Mouse (Mus musculus) forebrain, embryonic 12.5 days (tissue): Measurements from ENCODE around the gene Gm49673. TPM values are rescaled to one million over a fixed set of nuclear protein-coding genes. Genes with fewer than 3 reads are reported as not detected.
"Not testable (repeated sequence)": the region's sequence is repeated elsewhere in the genome, so short reads cannot be mapped to it uniquely, and the experiment has no call there.

Source experiments
- ATAC-seq: fragments of 200-750 bp; cut with Nextera tagmentation; 2 replicates; pipeline ENCODE4 v1.8.0; 2017; ENCODE audit warnings: moderate TSS enrichment; ENCODE audit not compliant: low FRiP score
- H3K27ac ChIP-seq: fragments of 300-500 bp; sonication (generic); 2 replicates; pipeline ENCODE4 v1.5.1; 2016; ENCODE audit warnings: mild to moderate bottlenecking
- H3K27me3 ChIP-seq: fragments of 300-500 bp; sonication (generic); 2 replicates; pipeline ENCODE4 v1.6.1; 2016; ENCODE audit warnings: mild to moderate bottlenecking
- H3K36me3 ChIP-seq: fragments of 300-500 bp; sonication (generic); replicated peaks from 2 replicates; pipeline ENCODE4 v1.6.1; 2016; ENCODE audit warnings: mild to moderate bottlenecking
- H3K4me1 ChIP-seq: fragments of 300-500 bp; sonication (generic); 2 replicates; pipeline ENCODE4 v1.6.1; 2016
- H3K4me2 ChIP-seq: fragments of 300-500 bp; sonication (generic); 2 replicates; pipeline ENCODE4 v1.6.1; 2016; ENCODE audit warnings: mild to moderate bottlenecking, moderate library complexity
- H3K4me3 ChIP-seq: fragments of 300-500 bp; sonication (generic); replicated peaks from 2 replicates; pipeline ENCODE4 v1.5.1; 2016; ENCODE audit warnings: mild to moderate bottlenecking
- H3K9ac ChIP-seq: fragments of 300-500 bp; sonication (generic); 2 replicates; pipeline ENCODE4 v1.6.1; 2016; ENCODE audit warnings: mild to moderate bottlenecking
- H3K9me3 ChIP-seq: fragments of 300-500 bp; sonication (generic); 2 replicates; pipeline ENCODE4 v1.6.1; 2016
- WGBS: fragments of 180-500 bp; shearing (Covaris S2); methylation state at CpG from one replicate; pipeline ENCODE4 v1.1.7; 2016; 5-methylcytosine and 5-hydroxymethylcytosine counted together
- polyA plus RNA-seq: library from polyadenylated mRNA; unstranded; fragments of >200 nt; fragmentation: Nextera tagmentation; extraction: Ambion mirVana; gene quantifications from 2 replicates; pipeline ENCODE4 v1.2.1, GENCODE M21; 2016

The Gm49673 gene
- polyA plus RNA-seq, 1 experiment from 2014 or later, result 0.29 TPM

DNA sequence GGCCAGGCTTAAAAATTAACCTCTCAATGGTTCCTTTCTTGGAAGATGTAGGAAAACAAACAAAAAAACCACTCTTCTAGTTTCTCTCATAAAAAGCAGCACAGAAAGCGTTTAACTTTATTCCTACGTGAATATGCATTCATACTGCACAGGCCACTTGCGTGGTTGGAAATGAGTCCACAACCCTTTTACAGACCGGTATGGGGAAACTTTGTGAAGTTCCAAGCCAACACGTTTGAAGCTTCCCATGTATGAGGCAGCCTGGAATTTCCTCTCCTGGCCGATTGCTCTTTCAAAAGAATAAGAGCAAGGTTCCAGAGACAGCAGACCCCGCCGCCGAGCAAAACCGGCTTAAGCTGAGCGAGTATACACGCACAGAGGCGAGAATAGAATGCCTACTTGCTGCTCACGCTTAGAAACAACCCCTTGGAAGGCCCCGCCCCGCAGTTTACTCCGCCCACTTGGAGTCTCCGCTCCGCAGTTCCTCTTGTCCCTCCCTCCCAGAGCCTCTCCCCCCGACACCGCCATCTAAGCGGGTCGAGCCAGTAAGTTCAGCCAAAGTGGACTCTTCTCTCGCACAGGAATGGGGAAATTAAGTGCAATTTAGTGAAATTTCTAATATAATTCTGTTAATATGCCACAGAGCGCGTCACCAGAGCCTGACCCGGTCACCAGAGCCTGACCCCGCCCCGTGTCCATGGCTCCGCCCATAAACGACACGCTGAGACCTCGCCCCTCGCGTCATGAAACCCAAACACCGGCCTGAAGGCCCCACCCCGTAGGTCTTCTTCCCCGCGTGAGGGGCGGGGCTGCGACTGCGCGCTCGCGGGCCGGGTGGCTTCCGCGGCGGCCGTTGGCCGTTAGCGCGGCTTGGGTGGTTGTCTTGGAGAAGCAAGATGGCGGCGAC is 17.4 kb upstream of the Gm49673 start, which contains the start of gene Fgfr1op:
Fgfr1op (plus strand) TSS at position 801 of the 907 bp plus-strand sequence.
- H3K27ac ChIP-seq, result 0 out of 2 replicates have a peak within 1 kb of the TSS, but pooled peaks have one; percentile 56
- peak within 1 kb of the TSS; percentile 53 for H3K4me3 ChIP-seq
- peak within 1 kb of the TSS; percentile 50 for H3K4me2 ChIP-seq
- not testable (repeated sequence) for H3K4me1 ChIP-seq, H3K9me3 ChIP-seq, H3K36me3 ChIP-seq, H3K27me3 ChIP-seq
- ATAC-seq, result peak; percentile 97
- H3K9ac ChIP-seq, result peak within 1 kb of the TSS; percentile 57
- 2% methylated on average over 21 of the region's 55 CpGs for WGBS

- H3K9ac ChIP-seq, H3K36me3 ChIP-seq, H3K27me3 ChIP-seq, H3K4me2 ChIP-seq, H3K9me3 ChIP-seq, H3K4me1 ChIP-seq, ATAC-seq, H3K4me3 ChIP-seq, H3K27ac ChIP-seq: not testable (repeated sequence)
- WGBS, result 33% methylated on average over 2 of the region's 3 CpGs
Measured at GRCm38 (mm10) chr17:8160969-8161368, 13.4 kb upstream of the Gm49673 start.

DNA sequence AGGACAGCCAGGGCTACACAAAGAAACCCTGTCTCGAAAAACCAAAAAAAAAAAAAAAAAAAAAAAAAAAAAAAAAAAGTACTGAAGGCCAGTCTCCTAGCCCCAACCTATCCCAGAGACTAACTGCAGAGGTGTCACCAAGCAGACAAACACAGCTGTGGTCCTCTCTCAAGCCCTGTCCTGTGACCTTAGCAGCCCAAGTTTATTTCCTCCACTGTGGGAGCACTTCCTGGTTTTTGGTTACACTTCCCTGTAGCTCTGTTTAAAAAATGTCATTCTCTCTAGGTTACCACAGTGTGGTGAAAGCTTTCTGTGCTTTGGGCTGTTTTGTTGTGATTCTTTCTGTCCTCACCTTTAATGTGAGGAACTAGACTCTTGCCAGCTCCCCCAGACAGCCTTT is 11.0 kb upstream of the Gm49673 start:
- not testable (repeated sequence) for H3K27me3 ChIP-seq, H3K4me1 ChIP-seq, H3K9ac ChIP-seq, ATAC-seq, H3K9me3 ChIP-seq, H3K27ac ChIP-seq, H3K4me2 ChIP-seq, H3K36me3 ChIP-seq, H3K4me3 ChIP-seq
- WGBS, result no CpG with 5 or more reads among the region's 1 CpGs

DNA sequence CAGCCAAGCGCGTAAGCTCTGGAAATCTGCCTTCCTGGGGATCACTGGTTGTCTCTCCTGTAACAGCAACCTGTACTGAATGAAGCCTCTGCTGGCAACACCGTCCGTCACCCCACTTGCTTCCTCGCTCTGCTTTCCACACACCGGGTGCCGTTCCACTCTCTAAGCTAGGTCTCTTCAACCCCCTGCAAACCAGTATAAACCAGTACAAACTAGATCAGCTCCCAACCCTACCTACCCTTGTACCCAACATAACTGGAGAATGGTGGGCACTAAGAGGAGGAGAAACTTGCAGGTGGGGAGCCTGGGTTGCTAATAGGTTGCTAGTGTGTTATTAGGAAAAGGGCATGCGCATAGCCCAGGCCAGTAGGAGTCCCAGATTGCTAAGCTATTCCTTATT is 8.4 kb upstream of the Gm49673 start:
- H3K9me3 ChIP-seq, H3K9ac ChIP-seq, H3K27me3 ChIP-seq, ATAC-seq, H3K36me3 ChIP-seq, H3K4me3 ChIP-seq, H3K4me2 ChIP-seq, H3K4me1 ChIP-seq, H3K27ac ChIP-seq: not testable (repeated sequence)
- 100% methylated on average over 1 of the region's 8 CpGs for WGBS

GRCm38 (mm10) chr17:8155010-8155409 is 7.4 kb upstream of the Gm49673 start:
- H3K4me2 ChIP-seq, H3K4me1 ChIP-seq, H3K36me3 ChIP-seq, H3K9ac ChIP-seq, H3K27ac ChIP-seq, ATAC-seq, H3K4me3 ChIP-seq, H3K9me3 ChIP-seq, H3K27me3 ChIP-seq: not testable (repeated sequence)
- 89% methylated on average over 7 of the region's 7 CpGs for WGBS

DNA sequence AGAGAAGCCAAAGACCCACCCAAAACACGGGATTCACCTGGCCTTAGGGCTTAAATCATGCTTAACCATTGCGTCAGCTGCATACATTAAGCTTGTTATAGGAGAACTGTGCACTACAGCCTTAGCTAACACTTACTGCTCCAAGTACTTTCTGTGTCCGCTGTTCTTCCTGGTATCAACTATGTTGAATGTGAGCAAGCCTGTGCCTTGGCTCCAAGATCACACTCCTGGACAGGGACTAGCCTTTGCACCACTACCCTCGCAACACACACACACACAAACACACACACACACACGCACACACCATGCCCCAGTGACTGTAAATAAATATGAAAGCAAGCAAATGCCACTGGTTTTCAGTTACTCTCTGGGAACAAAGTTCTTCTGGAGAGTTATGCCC is 657 bp downstream of the Gm49673 start:
- not testable (repeated sequence) for H3K4me1 ChIP-seq, H3K9me3 ChIP-seq, H3K27me3 ChIP-seq, H3K27ac ChIP-seq, H3K36me3 ChIP-seq
- Histone ChIP-seq H3K9ac (peak overlapping the region; percentile 60), H3K4me2 (peak overlapping the region; percentile 52), H3K4me3 (peak overlapping the region; percentile 50)
- WGBS, result 23% methylated on average over 5 of the region's 5 CpGs
- peak; percentile 5; the same call in 1 of the 2 replicates for ATAC-seq

- ATAC-seq, H3K27ac ChIP-seq, H3K4me3 ChIP-seq, H3K4me1 ChIP-seq, H3K9me3 ChIP-seq, H3K4me2 ChIP-seq, H3K36me3 ChIP-seq, H3K27me3 ChIP-seq, H3K9ac ChIP-seq: not testable (repeated sequence)
- WGBS, result 55% methylated on average over 10 of the region's 14 CpGs
Measured at GRCm38 (mm10) chr17:8143802-8144673, 3.5 kb downstream of the Gm49673 start.

GRCm38 (mm10) chr17:8140210-8140609 is 7.4 kb downstream of the Gm49673 start:
- not testable (repeated sequence) for H3K27me3 ChIP-seq, H3K9ac ChIP-seq, H3K27ac ChIP-seq, H3K4me1 ChIP-seq, H3K4me3 ChIP-seq, H3K36me3 ChIP-seq, ATAC-seq, H3K9me3 ChIP-seq, H3K4me2 ChIP-seq
- WGBS, result 33% methylated on average over 3 of the region's 3 CpGs

DNA sequence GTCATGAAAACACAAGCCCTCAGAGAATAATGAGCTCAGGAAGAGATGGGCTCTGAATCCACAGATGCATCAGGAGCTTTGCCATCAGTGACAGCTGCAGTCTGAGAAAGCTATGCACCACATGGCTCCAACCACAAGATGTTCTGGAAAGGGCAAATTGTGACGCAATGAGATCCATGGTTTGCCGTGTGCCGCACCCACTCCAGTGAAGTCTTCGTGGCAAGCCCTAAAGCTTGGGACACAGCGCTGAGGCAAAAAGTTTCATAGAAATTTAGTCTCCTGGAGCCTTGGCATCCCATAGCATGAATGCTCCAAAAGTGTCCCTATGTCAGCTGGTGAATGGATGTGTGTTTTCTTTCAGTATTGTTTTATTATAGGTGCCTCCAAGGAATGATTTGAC is 9.5 kb downstream of the Gm49673 start:
- not testable (repeated sequence) for H3K4me1 ChIP-seq, H3K9me3 ChIP-seq, H3K4me2 ChIP-seq, H3K36me3 ChIP-seq, H3K4me3 ChIP-seq, H3K27me3 ChIP-seq, H3K27ac ChIP-seq, ATAC-seq, H3K9ac ChIP-seq
- WGBS, result 97% methylated on average over 5 of the region's 5 CpGs

GRCm38 (mm10) chr17:8130849-8131248 is 16.7 kb downstream of the Gm49673 start:
- not testable (repeated sequence) for H3K27ac ChIP-seq, H3K4me3 ChIP-seq, H3K27me3 ChIP-seq, H3K36me3 ChIP-seq, H3K4me1 ChIP-seq, H3K9me3 ChIP-seq, H3K4me2 ChIP-seq, ATAC-seq, H3K9ac ChIP-seq
- no CpG with 5 or more reads among the region's 6 CpGs for WGBS

DNA sequence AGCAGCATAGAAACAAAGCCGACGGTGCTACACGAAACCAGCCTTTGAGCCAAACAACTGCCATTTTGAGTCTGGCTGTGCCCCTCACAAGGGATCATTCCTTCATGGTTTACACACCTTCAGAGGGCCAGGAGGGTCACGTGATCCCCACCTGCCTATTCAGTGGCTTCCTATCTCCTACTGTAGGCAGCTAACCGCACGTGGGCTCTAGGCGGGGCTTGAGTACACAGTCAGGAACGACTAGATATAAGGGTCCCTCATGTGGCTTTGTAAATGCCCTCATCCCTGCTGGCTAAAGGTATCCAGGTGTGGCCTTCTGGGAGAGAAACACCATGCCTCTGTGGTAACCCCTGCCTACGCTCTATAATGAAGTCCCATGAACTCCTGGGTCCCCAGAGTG is 18.0 kb downstream of the Gm49673 start:
- not testable (repeated sequence) for H3K4me3 ChIP-seq, H3K27ac ChIP-seq

DNA sequence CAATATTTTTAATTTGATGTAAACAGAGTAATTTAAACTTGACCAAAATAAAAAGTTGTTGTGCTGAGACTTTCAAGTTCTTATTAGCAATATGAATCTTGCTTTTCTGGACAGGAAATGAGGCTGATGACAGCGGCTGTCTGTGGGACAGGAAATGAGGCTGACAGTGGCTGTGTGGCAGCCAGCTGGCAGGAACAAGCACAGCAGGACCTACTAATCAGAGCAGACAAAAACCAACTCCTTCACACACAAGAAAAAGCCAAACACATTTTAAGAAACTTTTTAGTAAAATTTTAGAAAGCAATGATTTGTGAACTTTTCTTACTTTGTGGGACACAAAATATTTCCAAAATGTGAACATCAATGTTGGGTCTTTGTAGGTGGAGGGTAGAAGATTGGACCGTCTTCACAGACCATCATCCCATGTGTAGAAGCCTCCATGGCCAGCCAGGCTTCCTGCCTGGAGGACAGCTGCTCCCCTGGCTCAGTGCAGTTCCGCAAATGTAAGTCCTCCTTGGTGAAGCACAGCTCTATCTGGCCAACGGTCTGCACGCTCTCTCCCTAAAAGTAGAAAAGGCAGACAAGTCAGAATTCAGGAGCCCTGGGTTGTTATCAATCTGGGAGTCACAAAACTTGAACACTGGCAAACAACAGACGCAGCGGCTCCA is 19.1 kb downstream of the Gm49673 start:
- not testable (repeated sequence) for H3K4me2 ChIP-seq, ATAC-seq, H3K36me3 ChIP-seq, H3K9me3 ChIP-seq, H3K4me3 ChIP-seq, H3K4me1 ChIP-seq, H3K27me3 ChIP-seq, H3K9ac ChIP-seq, H3K27ac ChIP-seq
- WGBS, result 100% methylated on average over 1 of the region's 7 CpGs

More for the DNA sequence above, 18.0 kb downstream of the Gm49673 start:
- H3K36me3 ChIP-seq, H3K4me1 ChIP-seq, H3K9ac ChIP-seq, ATAC-seq, H3K9me3 ChIP-seq, H3K27me3 ChIP-seq, H3K4me2 ChIP-seq: not testable (repeated sequence)
- WGBS, result 86% methylated on average over 9 of the region's 9 CpGs
